Mouse (Mus musculus) megakaryocyte, embryonic 14.5 days (primary cell): ENCODE data around the gene Olfr1450.

ENCODE experiments used
- FLI1 ChIP-seq: IDR thresholded peaks from 2 replicates; pipeline ENCODE4 v1.6.1; 2012; ENCODE audit warnings: low read length, inconsistent platforms, mixed read lengths
- GATA1 ChIP-seq: IDR thresholded peaks from 3 replicates; pipeline ENCODE4 v1.6.1; 2012; ENCODE audit warnings: mixed read lengths, low read length, inconsistent platforms, borderline replicate concordance

GRCm38 (mm10) chr19:12903643-12904042, 46.4 kb upstream of the Olfr1450 start, which contains the start of gene Olfr1447:
- no peak for TF ChIP-seq GATA1
- no peak for TF ChIP-seq FLI1
